Mouse (Mus musculus): ENCODE results near the gene L3hypdh. TPM values are rescaled to one million over a fixed set of nuclear protein-coding genes. Genes with fewer than 3 reads are reported as not detected.
A peak's percentile ranks its signal among the peaks of the same experiment; 100 is the strongest.
"Not testable (repeated sequence)": the region's sequence is repeated elsewhere in the genome, so short reads cannot be mapped to it uniquely, and the experiment has no call there.

The L3hypdh gene
- polyA plus RNA-seq, 1 experiment, result 6.7 TPM

DNA sequence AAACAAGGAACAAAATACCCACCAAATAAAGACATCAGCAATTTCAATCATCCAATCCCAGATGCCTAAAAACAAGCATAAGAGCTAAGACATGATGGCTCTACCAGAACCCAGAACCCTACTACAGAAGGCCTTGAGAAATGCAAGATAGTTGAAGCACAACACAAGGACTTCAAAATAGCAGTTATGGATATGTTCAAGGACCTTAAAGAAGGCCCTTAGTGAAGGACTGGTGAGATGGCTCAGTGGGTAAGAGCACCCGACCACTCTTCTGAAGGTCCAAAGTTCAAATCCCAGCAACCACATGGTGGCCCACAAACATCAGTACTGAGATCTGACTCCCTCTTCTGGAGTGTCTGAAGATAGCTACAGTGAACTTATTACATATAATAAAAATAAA lies 27.5 kb downstream of the L3hypdh start:
- no peak for DNase-seq (ENCODE audit: extremely low spot score in 1 of 2, low spot score in 1 of 2)

DNA sequence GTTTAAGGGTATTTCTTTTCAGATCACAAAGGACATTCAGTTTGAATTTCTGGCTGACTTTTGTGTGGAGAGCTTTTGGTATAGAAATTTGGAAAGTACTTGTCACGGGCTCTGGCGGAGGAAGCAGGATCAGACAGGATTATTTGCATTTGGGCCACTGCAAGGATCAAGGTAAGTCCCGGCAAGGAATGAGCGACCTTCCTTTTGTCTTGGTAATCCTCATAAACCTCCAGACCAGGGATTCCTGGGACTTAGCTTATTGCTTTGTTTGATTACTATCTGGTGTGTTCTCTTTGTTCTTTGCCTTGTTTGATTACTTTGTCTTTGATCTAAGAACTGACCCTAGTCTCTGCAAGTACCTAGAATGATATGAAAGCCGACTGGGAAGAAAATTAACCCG lies 31.4 kb downstream of the L3hypdh start:
- no peak for DNase-seq (ENCODE audit: extremely low spot score in 1 of 2, low spot score in 1 of 2)

DNA sequence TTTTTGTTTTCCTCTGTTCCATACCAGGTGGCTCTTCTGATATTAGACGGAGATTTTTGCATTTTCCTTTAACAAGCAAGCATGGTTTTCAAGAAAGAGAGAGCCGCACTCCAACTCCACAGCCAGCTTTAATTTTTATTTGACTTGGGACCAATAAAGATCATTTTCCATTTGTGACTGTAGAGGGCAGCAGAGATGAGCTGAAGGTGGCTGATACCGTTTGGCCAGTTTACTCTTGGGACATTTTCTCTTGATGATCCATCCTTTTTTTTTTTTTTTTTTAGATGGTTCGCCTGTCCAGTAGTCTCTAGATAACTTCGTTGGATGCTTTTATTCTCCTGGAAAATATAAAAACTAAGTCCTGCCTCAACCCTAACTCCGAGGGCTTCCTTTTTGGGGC lies 31.9 kb downstream of the L3hypdh start:
- peak in 1 of 2 experiments; percentile 67 for DNase-seq (ENCODE audit: extremely low spot score in 1 of 2, low spot score in 1 of 2)

DNA sequence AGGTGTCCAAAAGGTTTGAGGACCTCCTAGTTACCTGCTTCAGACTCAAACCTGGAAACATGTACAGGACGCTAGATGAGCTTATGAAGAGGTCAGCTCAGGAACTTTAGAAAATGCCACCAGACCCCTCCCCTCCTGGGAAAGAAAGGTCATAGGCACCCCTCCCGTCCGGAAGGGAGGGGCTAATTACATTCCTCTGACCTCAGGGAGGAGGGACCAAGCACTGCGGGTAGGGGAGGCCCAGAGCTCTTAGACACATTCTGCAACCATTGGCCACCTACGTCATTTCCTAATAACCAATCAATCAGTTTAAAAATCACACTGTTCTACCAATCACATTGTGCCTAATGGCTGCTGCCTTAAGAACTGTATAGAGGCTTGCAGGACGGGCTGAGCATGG lies 32.7 kb downstream of the L3hypdh start:
- DNase-seq (ENCODE audit: extremely low spot score in 1 of 2, low spot score in 1 of 2), result no peak

DNA sequence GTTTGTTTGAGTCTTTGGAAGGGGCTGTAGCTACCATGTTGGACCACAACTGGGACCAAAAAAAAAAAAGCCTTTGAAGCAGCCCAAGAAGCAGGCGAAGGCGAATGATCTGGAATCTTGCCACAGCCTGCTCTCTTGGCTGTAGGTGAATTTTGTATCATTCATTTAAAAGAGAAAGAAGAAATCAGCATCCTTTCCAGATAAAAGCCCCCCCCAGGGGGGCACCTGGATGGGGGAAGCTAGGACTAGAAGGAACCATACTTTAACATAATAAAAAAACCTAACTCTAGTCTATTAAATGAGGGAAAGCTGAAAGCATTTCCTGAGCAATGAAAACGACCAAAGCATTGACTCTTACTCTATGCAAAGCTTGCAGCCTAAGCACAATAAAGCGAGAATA lies 34.4 kb downstream of the L3hypdh start:
- DNase-seq (ENCODE audit: extremely low spot score in 1 of 2, low spot score in 1 of 2), result no peak

DNA sequence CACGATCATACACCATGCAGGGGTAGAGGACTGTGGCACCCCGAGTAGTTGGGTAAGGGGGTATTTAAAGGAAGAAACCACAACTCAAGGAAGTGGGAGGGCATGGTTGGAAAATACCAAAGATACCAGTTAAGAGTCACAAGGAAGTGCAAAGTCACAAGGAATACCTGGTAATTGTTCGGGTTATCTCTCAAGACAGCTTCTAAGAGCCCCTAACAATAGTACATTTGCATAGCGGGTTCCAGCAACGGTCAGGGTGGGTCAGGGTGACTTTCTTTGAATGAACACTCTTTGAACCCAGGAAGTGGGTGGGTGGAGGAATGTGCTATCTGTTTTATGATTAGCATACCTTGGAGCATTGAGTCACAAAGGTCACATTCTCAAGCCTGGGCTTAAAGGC lies 35.1 kb downstream of the L3hypdh start:
- not testable (repeated sequence) for DNase-seq (ENCODE audit: extremely low spot score in 1 of 2, low spot score in 1 of 2)

DNA sequence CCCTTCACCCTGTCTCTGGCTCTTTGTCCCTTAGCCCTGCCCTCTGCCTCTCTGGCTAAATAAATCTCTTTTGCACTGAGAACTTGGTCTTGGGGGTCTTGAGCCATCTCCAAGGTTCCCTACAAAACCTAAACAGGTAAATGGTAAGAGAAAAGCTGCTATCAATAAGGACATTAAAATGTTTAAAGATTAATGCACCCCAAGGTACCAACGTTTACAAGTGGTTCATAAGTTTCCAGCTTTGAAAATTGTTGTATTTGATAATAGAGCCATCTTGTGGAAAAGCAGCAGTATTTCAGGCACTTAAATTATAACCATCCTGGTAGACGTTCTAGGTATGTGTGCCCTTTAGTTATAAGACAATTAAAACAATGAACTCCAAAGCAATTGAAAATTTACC lies 37.7 kb downstream of the L3hypdh start:
- DNase-seq (ENCODE audit: extremely low spot score in 1 of 2, low spot score in 1 of 2), result peak in 1 of 2 experiments; percentile 19

DNA sequence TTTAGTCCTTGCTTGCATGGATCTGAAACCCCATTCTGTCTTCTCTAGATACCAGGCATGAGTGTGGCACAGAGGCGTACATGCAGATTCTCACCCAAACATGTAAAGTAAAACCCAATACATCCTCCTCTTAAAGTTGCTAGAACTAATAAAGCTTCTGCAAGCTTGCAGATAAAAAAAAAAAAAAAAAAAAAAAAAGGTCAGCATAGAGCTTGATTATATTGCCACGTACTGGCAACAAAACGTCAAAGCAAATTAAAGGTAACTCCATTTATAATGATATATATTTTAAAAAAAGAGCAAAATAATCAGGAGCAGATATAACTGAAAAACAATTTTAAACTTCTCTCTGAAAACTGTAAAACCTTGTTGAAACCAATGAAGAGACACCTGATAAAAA lies 44.0 kb downstream of the L3hypdh start:
- no peak for DNase-seq (ENCODE audit: extremely low spot score in 1 of 2, low spot score in 1 of 2)

DNA sequence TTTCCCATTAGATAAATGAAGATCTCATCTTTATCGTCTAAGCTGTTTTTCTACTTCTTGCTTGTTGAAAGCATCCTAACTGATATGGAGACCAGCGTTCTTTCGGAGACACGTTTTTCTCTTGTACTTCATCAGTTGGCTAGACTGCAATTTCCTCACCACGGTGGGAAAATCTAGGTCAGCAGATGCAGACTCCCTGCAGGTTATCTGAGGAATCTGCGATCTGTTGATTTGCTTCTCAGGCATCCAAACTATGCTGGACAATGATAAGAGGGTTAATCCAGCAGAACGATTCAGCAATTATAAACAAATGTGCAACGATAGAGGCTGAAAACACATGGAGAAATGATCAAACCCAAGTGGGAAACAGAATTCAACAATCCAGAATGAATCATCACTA lies 45.7 kb downstream of the L3hypdh start:
- no peak for DNase-seq (ENCODE audit: extremely low spot score in 1 of 2, low spot score in 1 of 2)

DNA sequence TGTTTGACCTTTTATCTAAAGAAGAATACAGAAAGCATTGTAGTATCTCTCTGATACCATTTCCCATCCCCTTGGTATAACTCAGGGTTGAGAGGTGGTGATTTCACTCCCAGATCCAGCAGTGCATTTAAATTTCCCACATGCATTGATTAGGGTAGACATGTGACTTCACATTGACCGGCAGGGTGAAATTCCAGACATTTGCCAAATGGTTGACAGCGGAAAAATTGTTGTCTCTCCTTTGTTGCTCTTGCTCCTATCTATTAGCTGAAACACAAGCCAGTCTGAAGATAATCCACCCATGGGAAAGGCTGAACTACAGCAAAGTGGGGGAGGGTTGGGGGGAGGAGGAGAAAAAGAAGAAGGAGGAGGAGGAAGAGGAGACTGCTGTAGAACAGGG lies 46.4 kb downstream of the L3hypdh start:
- DNase-seq (ENCODE audit: extremely low spot score in 1 of 2, low spot score in 1 of 2), result no peak

DNA sequence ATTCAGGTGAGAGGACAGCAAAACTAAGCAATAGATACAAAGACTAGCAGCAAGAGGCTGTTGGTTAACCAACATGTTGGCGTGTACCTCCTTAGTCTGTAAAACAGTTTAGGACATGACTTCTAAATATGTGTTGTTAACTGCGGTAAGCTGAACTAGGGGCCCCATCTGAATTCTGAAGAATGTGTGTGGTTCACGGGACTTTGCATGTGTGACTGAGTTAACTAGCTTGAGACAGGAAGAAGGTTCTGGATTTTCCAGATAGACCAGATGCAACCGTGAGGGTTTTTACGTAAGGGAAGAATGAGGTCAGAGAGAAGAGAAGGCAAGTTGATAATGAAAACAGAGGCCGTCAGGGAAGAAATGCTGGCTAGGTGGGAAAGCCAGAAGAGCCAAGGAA lies 48.2 kb downstream of the L3hypdh start:
- no peak for DNase-seq (ENCODE audit: extremely low spot score in 1 of 2, low spot score in 1 of 2)

DNA sequence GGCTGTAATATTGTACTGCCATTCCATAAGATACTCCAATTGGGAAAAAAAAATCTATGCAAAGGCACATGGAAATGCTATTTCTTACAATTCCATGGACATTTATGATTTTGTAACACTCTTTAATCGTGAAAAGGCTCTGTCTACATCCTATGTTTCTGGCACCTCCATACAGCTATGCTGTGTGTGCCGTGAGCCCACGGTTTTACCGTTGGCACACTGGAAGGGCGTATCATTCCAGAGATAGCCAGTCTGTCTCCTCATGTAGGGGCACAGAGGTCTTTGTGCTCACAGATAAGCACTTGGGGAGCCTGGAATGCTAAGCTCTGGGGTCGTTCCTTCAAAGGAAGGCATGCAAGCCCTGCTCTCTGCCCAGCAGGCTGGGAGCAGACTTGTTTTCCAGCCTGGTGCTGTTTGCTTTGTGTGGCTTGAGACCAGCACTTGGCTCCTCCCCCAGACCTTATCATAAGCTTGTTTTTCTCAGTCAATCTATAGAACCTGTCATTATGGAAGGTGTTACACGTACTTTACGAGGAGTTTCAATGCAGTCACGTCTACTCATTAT lies 49.1 kb downstream of the L3hypdh start:
- no peak for DNase-seq (ENCODE audit: extremely low spot score in 1 of 2, low spot score in 1 of 2)

DNA sequence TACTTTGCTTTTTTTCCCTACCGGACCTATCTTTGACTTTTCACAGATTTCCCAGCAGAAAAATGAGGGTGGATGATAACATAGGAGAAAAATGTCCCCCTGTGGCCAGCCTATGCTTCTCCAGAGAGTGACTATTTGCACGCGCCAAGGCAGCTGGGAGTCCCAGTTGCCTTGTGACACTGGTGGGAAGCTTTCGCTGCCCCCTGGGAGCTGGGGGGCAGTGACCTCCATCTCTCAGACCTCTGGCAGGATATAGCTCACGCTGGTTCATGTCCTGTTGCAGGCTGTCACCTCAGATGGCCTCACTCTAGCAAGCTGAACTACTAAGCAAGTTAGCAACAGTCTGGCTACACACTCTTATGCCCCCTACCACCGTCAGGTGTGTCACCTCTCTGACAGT lies 53.4 kb downstream of the L3hypdh start:
- no peak for DNase-seq (ENCODE audit: extremely low spot score in 1 of 2, low spot score in 1 of 2)

DNA sequence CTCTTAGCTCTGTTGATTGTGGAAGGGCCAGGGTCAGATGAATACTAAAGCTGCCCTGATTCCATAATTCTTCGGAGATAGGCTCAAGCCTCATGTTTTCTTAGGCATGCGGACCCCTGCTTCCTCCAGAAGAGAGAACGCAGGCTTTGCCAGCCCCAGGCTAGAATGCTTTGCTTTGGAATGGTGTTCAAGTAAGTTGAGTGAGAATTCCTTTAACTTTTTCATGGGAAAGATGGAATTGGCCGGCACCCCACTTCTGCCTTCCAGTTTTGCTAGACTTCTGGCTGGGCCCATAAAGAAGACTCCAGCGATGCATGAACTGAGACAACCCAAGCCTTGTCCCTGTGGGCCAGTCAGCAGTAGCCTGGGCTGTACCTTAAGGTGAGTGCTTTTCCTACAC lies 54.1 kb downstream of the L3hypdh start:
- no peak for DNase-seq (ENCODE audit: extremely low spot score in 1 of 2, low spot score in 1 of 2)

DNA sequence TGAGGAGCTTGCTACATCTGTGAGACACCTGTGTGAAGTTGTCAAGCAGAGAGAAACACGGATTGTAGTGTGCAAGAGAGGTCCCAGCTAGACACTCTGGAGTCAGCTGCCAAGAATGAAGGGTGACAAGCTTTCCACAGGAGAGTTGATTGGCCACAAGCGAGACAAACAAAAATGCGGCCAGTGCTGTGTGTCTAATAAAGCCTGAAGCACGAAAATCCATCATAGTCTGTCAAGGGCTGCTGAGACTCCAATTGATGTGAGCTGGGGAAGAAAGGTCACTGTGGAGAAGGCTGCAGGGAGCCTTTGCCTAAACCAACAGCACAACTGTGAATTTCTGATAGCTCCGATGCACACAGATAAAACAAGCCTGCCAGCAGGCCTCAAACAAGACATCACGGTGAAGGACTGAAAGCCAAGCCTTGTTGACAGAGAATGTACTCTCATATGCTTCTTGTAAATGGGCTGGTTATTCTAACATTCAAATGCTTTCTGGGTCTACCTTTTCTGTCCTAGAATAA lies 59.9 kb downstream of the L3hypdh start:
- DNase-seq (ENCODE audit: extremely low spot score in 1 of 2, low spot score in 1 of 2), result no peak

DNA sequence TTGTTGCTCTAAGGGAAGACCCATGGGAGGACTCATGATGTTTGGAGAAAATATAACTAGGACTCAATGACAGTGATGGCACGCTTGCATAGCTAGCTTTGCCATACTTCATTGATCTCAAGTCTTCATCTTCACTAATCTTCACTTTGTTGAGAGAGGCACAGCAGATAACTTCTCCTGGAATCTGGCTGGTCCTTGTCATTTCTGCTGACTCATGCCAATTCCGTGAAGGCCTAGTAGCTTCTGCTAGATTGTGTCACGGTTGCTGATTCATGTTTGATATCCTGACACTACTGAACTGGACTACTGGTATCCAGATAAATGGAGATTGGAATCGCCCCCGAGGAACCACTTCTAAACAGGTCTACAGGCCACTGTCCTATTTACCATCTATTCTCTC lies 61.7 kb downstream of the L3hypdh start:
- no peak for DNase-seq (ENCODE audit: extremely low spot score in 1 of 2, low spot score in 1 of 2)

Other genes with a start within 250 kb of the L3hypdh start
- 9.2 and 10.6 TPM in 2 replicates for gene Gpr135, start 14.3 kb downstream of the L3hypdh start, polyA plus RNA-seq (2012; rRNA removed)
- 73.2 and 78.9 TPM in 2 replicates for gene Jkamp, start 150 bp upstream of the L3hypdh start, polyA plus RNA-seq (2012; rRNA removed)
- 0.02 TPM in 1 of 2 replicates, not detected in the other for gene Ccdc175, start 99.6 kb upstream of the L3hypdh start, polyA plus RNA-seq (2012; rRNA removed)

All from frontal cortex, adult 2 months (tissue).